Mouse (Mus musculus) liver, embryonic 14.5 days (tissue): Measurements from ENCODE around the gene Lhfpl2. TPM values are rescaled to one million over a fixed set of nuclear protein-coding genes. Genes with fewer than 3 reads are reported as not detected.

Source experiments
- ATAC-seq: fragments of 200-750 bp; cut with Nextera tagmentation; 2 replicates; pipeline ENCODE4 v1.8.0; 2017; ENCODE audit warnings: moderate number of reproducible peaks, mild to moderate bottlenecking, moderate library complexity; ENCODE audit not compliant: insufficient read depth
- DNase-seq, 3 experiments: peaks; one replicate each; pipeline ENCODE4 v3.0.0-alpha.2; 2012 to 2013; ENCODE audit warnings: low read depth in 3 of 3, low spot score in 3 of 3
- H3K27ac ChIP-seq: fragments of 300-500 bp; sonication (generic); 2 replicates; pipeline ENCODE4 v1.5.1; 2014; ENCODE audit warnings: moderate library complexity, mild to moderate bottlenecking, control low read depth, inconsistent platforms
- H3K27me3 ChIP-seq: fragments of 300-500 bp; sonication (generic); 2 replicates; pipeline ENCODE4 v1.6.1; 2014; ENCODE audit warnings: mild to moderate bottlenecking, low read length, moderate library complexity; ENCODE audit not compliant: control insufficient read depth, insufficient read depth
- H3K36me3 ChIP-seq: fragments of 300-500 bp; sonication (generic); replicated peaks from 2 replicates; pipeline ENCODE4 v1.6.1; 2014; ENCODE audit warnings: low read depth; ENCODE audit not compliant: control insufficient read depth, insufficient read depth
- H3K4me1 ChIP-seq, 2 experiments: fragments of 200-500 bp in 1 of 2; fragments of 300-500 bp in 1 of 2; sonication (generic) in 1 of 2; replicated peaks; 2 replicates each; pipeline ENCODE4 v1.6.1; 2012 to 2014; ENCODE audit warnings: antibody characterized with exemption in 1 of 2, inconsistent platforms in 1 of 2, low read length in 1 of 2; ENCODE audit not compliant: control insufficient read depth in 2 of 2, insufficient read depth in 2 of 2
- H3K4me2 ChIP-seq: fragments of 300-500 bp; sonication (generic); 2 replicates; pipeline ENCODE4 v1.6.1; 2014; ENCODE audit warnings: low read depth, mild to moderate bottlenecking, control low read depth, moderate library complexity
- H3K4me3 ChIP-seq, 2 experiments: fragments of 200-500 bp in 1 of 2; fragments of 300-500 bp in 1 of 2; sonication (generic) in 1 of 2; 2 replicates each; pipeline ENCODE4 v1.5.1; 2012 to 2014; ENCODE audit warnings: low read depth in 2 of 2, low read length in 2 of 2, mild to moderate bottlenecking in 2 of 2, control low read depth in 1 of 2, inconsistent platforms in 1 of 2, moderate library complexity in 1 of 2; ENCODE audit not compliant: insufficient read depth in 1 of 2
- H3K9ac ChIP-seq: fragments of 300-500 bp; sonication (generic); replicated peaks from 2 replicates; pipeline ENCODE4 v1.6.1; 2014; ENCODE audit warnings: mild to moderate bottlenecking, control low read depth, moderate library complexity
- H3K9me3 ChIP-seq: fragments of 300-500 bp; sonication (generic); 2 replicates; pipeline ENCODE4 v1.6.1; 2016; ENCODE audit warnings: low read length, mixed read lengths; ENCODE audit not compliant: control insufficient read depth
- CTCF ChIP-seq: IDR thresholded peaks from 2 replicates; pipeline ENCODE4 v1.5.1; 2016; ENCODE audit warnings: antibody characterized with exemption, low read depth, control low read depth
- EP300 ChIP-seq: IDR thresholded peaks from 2 replicates; pipeline ENCODE4 v1.6.1; 2016; ENCODE audit warnings: antibody characterized with exemption, low read depth
- WGBS: fragments of 180-500 bp; shearing (Covaris S2); extraction: QIAGEN DNeasy Blood & Tissue Kit; methylation state at CpG from one replicate; pipeline ENCODE4 v1.1.7; 2014; ENCODE audit not compliant: insufficient replicate concordance; 5-methylcytosine and 5-hydroxymethylcytosine counted together
- polyA plus RNA-seq, 2 experiments: library from polyadenylated mRNA; depleted of rRNA in 1 of 2; stranded (reverse) in 1 of 2; unstranded in 1 of 2; fragments of >200 nt; fragmentation: Nextera tagmentation in 1 of 2; extraction: Ambion mirVana in 1 of 2; gene quantifications; 2 replicates each; pipeline versions ENCODE4 v1.2.1 to v1.2.3; 2012 to 2014

The Lhfpl2 gene
- polyA plus RNA-seq, 2 experiments, result 2.4 to 3.2 TPM

DNA sequence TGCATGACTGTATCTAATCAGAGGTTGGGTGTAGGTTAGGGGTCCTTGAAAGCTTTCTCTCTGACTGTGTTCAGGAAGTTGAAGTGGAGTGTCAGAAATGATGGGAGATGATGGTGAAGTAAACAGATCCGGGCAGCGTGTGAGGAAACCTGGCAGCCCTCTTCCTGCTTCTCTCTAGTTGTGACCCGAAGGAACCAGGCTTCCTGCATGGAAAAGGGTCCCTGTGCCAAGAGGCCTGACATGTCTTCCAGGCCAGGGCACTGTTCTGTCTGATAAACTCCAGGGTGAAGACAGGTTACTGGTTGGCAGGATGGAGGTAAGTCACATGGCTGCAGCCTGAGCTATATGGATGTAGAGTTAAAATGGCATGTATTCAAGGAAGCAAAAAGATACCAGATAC, 13.3 kb downstream of the Lhfpl2 start:
- WGBS, result 51% methylated on average over 3 of the region's 3 CpGs
- no peaks in the 10 kb centered on the region for H3K27me3 ChIP-seq
- H3K27ac ChIP-seq, result no peak overlapping the region
- H3K4me3 ChIP-seq, result no peak overlapping the region
- no peaks in the 10 kb centered on the region for H3K9me3 ChIP-seq
- no peak overlapping the region for H3K9ac ChIP-seq
- DNase-seq, result no peak
- peaks cover 0 to 3% of the 10 kb centered on the region in 2 experiments; a peak in 1 of 4 replicates for H3K4me1 ChIP-seq
- ATAC-seq, result no peak
- TF ChIP-seq EP300, result no peak
- TF ChIP-seq CTCF, result no peak
- no peaks in the 10 kb centered on the region for H3K36me3 ChIP-seq
- H3K4me2 ChIP-seq, result no peak overlapping the region

DNA sequence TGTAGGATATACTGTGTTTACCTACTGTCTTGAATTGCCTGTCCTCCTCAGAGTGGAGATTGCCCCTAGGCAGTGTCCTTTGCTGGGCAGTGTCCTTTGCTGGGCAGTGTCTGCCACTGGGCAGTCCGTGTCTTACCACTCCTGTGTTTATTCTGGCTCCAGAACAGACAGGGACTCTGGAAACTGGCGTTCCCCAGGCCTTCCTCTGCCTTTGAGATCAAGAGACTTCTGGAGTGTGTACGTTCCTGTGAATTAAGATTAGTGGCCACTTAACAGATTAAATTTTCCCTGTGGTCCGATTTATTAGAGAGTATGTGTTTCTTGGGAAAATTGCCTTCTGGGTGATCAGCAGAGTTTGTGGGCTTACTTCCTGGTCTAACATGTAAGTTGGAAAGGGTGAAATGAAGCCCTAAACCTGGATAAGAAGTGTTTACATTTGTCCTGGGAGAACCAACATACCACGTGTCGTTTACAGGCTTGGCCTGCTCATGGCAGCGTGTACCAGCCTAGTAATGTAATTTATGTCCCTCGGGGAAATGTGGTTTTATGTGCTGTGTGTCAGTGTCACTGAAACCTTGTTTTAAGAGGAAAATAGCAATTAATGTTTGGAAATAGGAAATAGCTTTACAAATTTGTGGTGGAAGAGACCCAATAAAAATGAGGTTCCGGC, 15.6 kb downstream of the Lhfpl2 start:
- no peak for DNase-seq
- H3K36me3 ChIP-seq, result no peaks in the 10 kb centered on the region
- WGBS, result 52% methylated on average over 9 of the region's 9 CpGs

DNA sequence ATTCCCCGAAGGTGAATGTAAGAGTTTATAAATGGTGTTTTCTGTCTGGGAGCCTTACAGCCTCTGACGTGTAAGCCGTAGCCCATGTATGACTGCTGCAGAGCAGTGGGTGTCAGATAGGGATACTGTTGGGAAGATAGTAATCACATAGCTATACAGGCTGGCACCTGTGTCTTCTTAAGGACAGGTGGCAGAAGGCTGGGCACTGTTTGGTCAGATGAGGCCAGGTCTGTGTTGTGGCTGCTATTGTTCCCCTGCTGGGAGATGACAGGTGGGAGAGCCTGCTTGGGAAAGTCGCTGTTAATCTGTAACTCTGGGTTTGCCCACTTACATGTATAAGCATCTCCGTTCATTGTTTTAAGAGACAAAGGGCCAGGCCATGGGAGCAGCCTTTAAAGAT, 16.1 kb downstream of the Lhfpl2 start:
- no peak for ATAC-seq
- H3K4me2 ChIP-seq, result no peak overlapping the region

More for the DNA sequence above, 15.6 kb downstream of the Lhfpl2 start:
- Histone ChIP-seq H3K9me3 (no peaks in the 10 kb centered on the region), H3K27ac (no peak overlapping the region), H3K4me1 (peaks cover 0 to 3% of the 10 kb centered on the region in 2 experiments; a peak in 1 of 4 replicates), H3K9ac (no peak overlapping the region), H3K27me3 (no peaks in the 10 kb centered on the region), H3K4me2 (no peak overlapping the region), H3K4me3 (no peak overlapping the region)
- no peak for TF ChIP-seq EP300
- no peak for TF ChIP-seq CTCF
- no peak for ATAC-seq

DNA sequence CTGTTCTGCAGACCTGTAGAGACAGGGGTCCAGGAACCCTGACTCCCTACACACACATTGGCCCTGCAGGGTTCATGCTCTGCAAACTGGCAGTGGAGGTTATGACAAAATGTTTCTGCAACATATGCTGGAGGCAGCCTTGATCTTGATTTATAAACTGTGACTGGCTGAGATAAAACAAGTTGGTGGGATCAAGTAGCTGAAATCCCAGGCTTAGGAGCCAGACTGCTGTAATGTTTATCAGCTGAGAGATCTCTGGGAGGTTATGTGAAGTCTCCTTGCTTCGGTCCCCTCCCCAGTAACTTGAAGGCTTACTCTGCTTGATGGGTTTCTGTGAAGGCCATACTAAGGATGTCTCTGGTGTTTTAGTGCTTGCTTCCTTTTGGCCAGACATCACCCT, 17.6 kb downstream of the Lhfpl2 start:
- H3K4me2 ChIP-seq, result no peak overlapping the region
- no peak overlapping the region for H3K4me3 ChIP-seq
- ATAC-seq (no peak), DNase-seq (no peak)
- 54% methylated on average over 1 of the region's 1 CpGs for WGBS
- no peaks in the 10 kb centered on the region for H3K4me1 ChIP-seq
- no peak overlapping the region for H3K27ac ChIP-seq
- no peak overlapping the region for H3K9ac ChIP-seq
- H3K36me3 ChIP-seq, result no peaks in the 10 kb centered on the region
- H3K27me3 ChIP-seq, result no peaks in the 10 kb centered on the region
- no peak for TF ChIP-seq CTCF
- TF ChIP-seq EP300, result no peak
- H3K9me3 ChIP-seq, result no peaks in the 10 kb centered on the region

More for the DNA sequence above, 16.1 kb downstream of the Lhfpl2 start:
- Histone ChIP-seq H3K36me3 (no peaks in the 10 kb centered on the region), H3K27me3 (no peaks in the 10 kb centered on the region), H3K4me3 (no peak overlapping the region), H3K4me1 (peaks cover 0 to under 1% of the 10 kb centered on the region in 2 experiments; a peak in 1 of 4 replicates), H3K9me3 (no peaks in the 10 kb centered on the region), H3K9ac (no peak overlapping the region), H3K27ac (no peak overlapping the region)
- TF ChIP-seq EP300 (no peak), CTCF (no peak)
- 65% methylated on average over 5 of the region's 5 CpGs for WGBS
- DNase-seq, result no peak

DNA sequence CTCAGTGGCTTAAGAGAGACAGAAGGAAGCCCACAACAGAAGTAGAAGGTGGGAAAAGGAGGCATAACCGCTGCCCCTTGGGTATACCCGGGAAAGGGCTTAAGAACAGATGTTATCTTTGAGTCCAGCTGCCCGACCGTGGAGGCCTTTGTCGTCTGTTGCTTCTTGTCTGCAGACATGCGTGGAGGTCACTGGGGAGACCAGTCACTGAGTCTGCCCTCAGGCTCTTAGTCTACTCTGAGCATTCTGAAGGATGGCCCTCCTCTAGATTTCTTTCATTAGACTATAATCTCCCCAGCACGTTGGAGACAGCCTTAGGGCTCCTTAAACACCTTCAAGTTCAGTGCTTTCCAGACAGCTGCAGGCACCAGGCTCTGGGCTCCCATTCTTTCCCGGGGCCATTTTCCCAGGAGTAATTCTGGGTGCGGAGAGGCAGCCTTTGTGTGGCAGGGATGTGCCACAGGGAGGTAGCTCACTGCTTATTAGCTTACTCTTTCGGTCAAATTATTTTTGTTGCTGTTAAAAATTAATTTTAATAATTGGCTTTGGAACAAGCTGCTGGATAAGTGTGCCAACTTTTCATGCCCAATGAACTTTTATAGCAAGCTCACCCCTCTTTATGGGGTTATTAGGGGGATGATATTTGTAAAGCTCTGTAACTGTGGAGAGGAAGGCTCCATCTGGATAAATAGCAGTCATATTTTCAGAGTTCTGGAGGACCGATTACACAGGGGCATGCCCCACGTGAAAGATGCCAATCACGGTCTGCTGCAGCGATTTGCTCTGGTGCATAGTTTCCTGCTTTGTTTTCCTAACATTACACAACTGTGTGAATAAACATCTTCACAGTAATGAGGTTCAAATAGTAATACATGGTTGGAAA, 19.8 kb downstream of the Lhfpl2 start:
- no peaks in the 10 kb centered on the region for H3K36me3 ChIP-seq
- no peak overlapping the region for H3K4me2 ChIP-seq
- H3K4me1 ChIP-seq, result no peaks in the 10 kb centered on the region
- H3K4me3 ChIP-seq, result no peak overlapping the region
- DNase-seq (no peak), ATAC-seq (no peak)
- TF ChIP-seq CTCF, result no peak
- TF ChIP-seq EP300, result no peak
- H3K27me3 ChIP-seq, result no peaks in the 10 kb centered on the region
- H3K9ac ChIP-seq, result no peak overlapping the region
- 42% methylated on average over 14 of the region's 14 CpGs for WGBS
- no peaks in the 10 kb centered on the region for H3K9me3 ChIP-seq
- H3K27ac ChIP-seq, result no peak overlapping the region
